Mouse (Mus musculus): ENCODE measurements around the gene Exosc2. TPM values are rescaled to one million over a fixed set of nuclear protein-coding genes. Genes with fewer than 3 reads are reported as not detected.

Gene Exosc2
- polyA plus RNA-seq (2011; ENCODE audit: insufficient read depth, insufficient read length, low read depth, missing spikeins), result 61.8 and 71.3 TPM in 2 replicates

- TF ChIP-seq POLR2A (IDR thresholded peaks at IDR 0.05; ENCODE audit: insufficient read depth, low read length), result peak; percentile 77
- TF ChIP-seq EP300 (IDR thresholded peaks at IDR 0.05; ENCODE audit: insufficient read depth, low read depth, low read length), result no peak
- no peak for TF ChIP-seq CTCF (IDR thresholded peaks at IDR 0.05; ENCODE audit: low read depth, low read length)
- H3K27me3 ChIP-seq (ENCODE audit: control insufficient read depth, insufficient read depth, low read length, poor library complexity, severe bottlenecking), result no peaks in the 10 kb centered on the region
- no peaks in the 10 kb centered on the region for H3K9me3 ChIP-seq (replicated peaks; ENCODE audit: control insufficient read depth, insufficient read depth, low read length, poor library complexity, severe bottlenecking)
- no peak within 1 kb of the TSS for H3K27ac ChIP-seq (ENCODE audit: insufficient read depth, low read length)
- peak within 1 kb of the TSS; percentile 59 for H3K9ac ChIP-seq (ENCODE audit: low read depth, poor library complexity, severe bottlenecking)
- H3K4me3 ChIP-seq (ENCODE audit: low read depth, low read length), result peak within 1 kb of the TSS; percentile 91
- H3K36me3 ChIP-seq (ENCODE audit: control insufficient read depth, insufficient read depth, low read length, poor library complexity, severe bottlenecking), result peaks cover 30% of the 10 kb centered on the region
- H3K4me1 ChIP-seq (ENCODE audit: control insufficient read depth, insufficient read depth, low read length), result no peaks in the 10 kb centered on the region
Observed at GRCm38 (mm10) chr2:31670551-31671035, at the start of gene Exosc2. Exosc2 (plus strand) TSS chr2:31670715.

- Histone ChIP-seq H3K36me3 (ENCODE audit: control insufficient read depth, insufficient read depth, low read length, poor library complexity, severe bottlenecking) (no peaks in the 10 kb centered on the region), H3K27ac (ENCODE audit: insufficient read depth, low read length) (no peak overlapping the region), H3K9me3 (replicated peaks; ENCODE audit: control insufficient read depth, insufficient read depth, low read length, poor library complexity, severe bottlenecking) (no peaks in the 10 kb centered on the region), H3K27me3 (ENCODE audit: control insufficient read depth, insufficient read depth, low read length, poor library complexity, severe bottlenecking) (peaks cover 26% of the 10 kb centered on the region), H3K4me1 (ENCODE audit: control insufficient read depth, insufficient read depth, low read length) (no peaks in the 10 kb centered on the region), H3K9ac (ENCODE audit: low read depth, poor library complexity, severe bottlenecking) (no peak overlapping the region), H3K4me3 (ENCODE audit: low read depth, low read length) (no peak overlapping the region)
- TF ChIP-seq EP300 (IDR thresholded peaks at IDR 0.05; ENCODE audit: insufficient read depth, low read depth, low read length), result no peak
- no peak for TF ChIP-seq POLR2A (IDR thresholded peaks at IDR 0.05; ENCODE audit: insufficient read depth, low read length)
- TF ChIP-seq CTCF (IDR thresholded peaks at IDR 0.05; ENCODE audit: low read depth, low read length), result no peak
Observed at GRCm38 (mm10) chr2:31633531-31633930, 37.0 kb upstream of the Exosc2 start.

GRCm38 (mm10) chr2:31635281-31636137 is 35.0 kb upstream of the Exosc2 start:
- TF ChIP-seq EP300 (IDR thresholded peaks at IDR 0.05; ENCODE audit: insufficient read depth, low read depth, low read length), result 0 out of 2 replicates have a peak, but pooled peaks have one; percentile 53
- no peak for TF ChIP-seq POLR2A (IDR thresholded peaks at IDR 0.05; ENCODE audit: insufficient read depth, low read length)
- TF ChIP-seq CTCF (IDR thresholded peaks at IDR 0.05; ENCODE audit: low read depth, low read length), result no peak
- H3K4me3 ChIP-seq (ENCODE audit: low read depth, low read length), result peak overlapping the region; percentile 32
- no peaks in the 10 kb centered on the region for H3K9me3 ChIP-seq (replicated peaks; ENCODE audit: control insufficient read depth, insufficient read depth, low read length, poor library complexity, severe bottlenecking)
- H3K9ac ChIP-seq (ENCODE audit: low read depth, poor library complexity, severe bottlenecking), result peak overlapping the region; percentile 52
- H3K27me3 ChIP-seq (ENCODE audit: control insufficient read depth, insufficient read depth, low read length, poor library complexity, severe bottlenecking), result peaks cover 41% of the 10 kb centered on the region
- no peaks in the 10 kb centered on the region for H3K36me3 ChIP-seq (ENCODE audit: control insufficient read depth, insufficient read depth, low read length, poor library complexity, severe bottlenecking)
- H3K27ac ChIP-seq (ENCODE audit: insufficient read depth, low read length), result no peak overlapping the region
- no peaks in the 10 kb centered on the region for H3K4me1 ChIP-seq (ENCODE audit: control insufficient read depth, insufficient read depth, low read length)

GRCm38 (mm10) chr2:31636138-31636741 is 34.3 kb upstream of the Exosc2 start:
- H3K9ac ChIP-seq (ENCODE audit: low read depth, poor library complexity, severe bottlenecking), result peak overlapping the region; percentile 52
- no peaks in the 10 kb centered on the region for H3K4me1 ChIP-seq (ENCODE audit: control insufficient read depth, insufficient read depth, low read length)

GRCm38 (mm10) chr2:31636742-31637141 is 33.8 kb upstream of the Exosc2 start:
- 0 out of 2 replicates have a peak overlapping the region, but pooled peaks have one; percentile 52 for H3K9ac ChIP-seq (ENCODE audit: low read depth, poor library complexity, severe bottlenecking)
- H3K9me3 ChIP-seq (replicated peaks; ENCODE audit: control insufficient read depth, insufficient read depth, low read length, poor library complexity, severe bottlenecking), result no peaks in the 10 kb centered on the region
- H3K4me3 ChIP-seq (ENCODE audit: low read depth, low read length), result peak overlapping the region; percentile 32
- TF ChIP-seq EP300 (IDR thresholded peaks at IDR 0.05; ENCODE audit: insufficient read depth, low read depth, low read length) (no peak), POLR2A (IDR thresholded peaks at IDR 0.05; ENCODE audit: insufficient read depth, low read length) (no peak), CTCF (IDR thresholded peaks at IDR 0.05; ENCODE audit: low read depth, low read length) (no peak)
- H3K27ac ChIP-seq (ENCODE audit: insufficient read depth, low read length), result no peak overlapping the region
- H3K27me3 ChIP-seq (ENCODE audit: control insufficient read depth, insufficient read depth, low read length, poor library complexity, severe bottlenecking), result peaks cover 47% of the 10 kb centered on the region
- H3K36me3 ChIP-seq (ENCODE audit: control insufficient read depth, insufficient read depth, low read length, poor library complexity, severe bottlenecking), result no peaks in the 10 kb centered on the region
- H3K4me1 ChIP-seq (ENCODE audit: control insufficient read depth, insufficient read depth, low read length), result no peaks in the 10 kb centered on the region

More at GRCm38 (mm10) chr2:31636138-31636741, 34.3 kb upstream of the Exosc2 start:
- H3K36me3 ChIP-seq (ENCODE audit: control insufficient read depth, insufficient read depth, low read length, poor library complexity, severe bottlenecking), result no peaks in the 10 kb centered on the region
- H3K27me3 ChIP-seq (ENCODE audit: control insufficient read depth, insufficient read depth, low read length, poor library complexity, severe bottlenecking), result peaks cover 47% of the 10 kb centered on the region
- H3K9me3 ChIP-seq (replicated peaks; ENCODE audit: control insufficient read depth, insufficient read depth, low read length, poor library complexity, severe bottlenecking), result no peaks in the 10 kb centered on the region
- peak overlapping the region; percentile 32 for H3K4me3 ChIP-seq (ENCODE audit: low read depth, low read length)
- TF ChIP-seq CTCF (IDR thresholded peaks at IDR 0.05; ENCODE audit: low read depth, low read length) (no peak), POLR2A (IDR thresholded peaks at IDR 0.05; ENCODE audit: insufficient read depth, low read length) (no peak), EP300 (IDR thresholded peaks at IDR 0.05; ENCODE audit: insufficient read depth, low read depth, low read length) (no peak)
- no peak overlapping the region for H3K27ac ChIP-seq (ENCODE audit: insufficient read depth, low read length)

Data from ES-Bruce4 (cell line).